Mouse (Mus musculus): ENCODE results near the gene Clec2d.

DNA sequence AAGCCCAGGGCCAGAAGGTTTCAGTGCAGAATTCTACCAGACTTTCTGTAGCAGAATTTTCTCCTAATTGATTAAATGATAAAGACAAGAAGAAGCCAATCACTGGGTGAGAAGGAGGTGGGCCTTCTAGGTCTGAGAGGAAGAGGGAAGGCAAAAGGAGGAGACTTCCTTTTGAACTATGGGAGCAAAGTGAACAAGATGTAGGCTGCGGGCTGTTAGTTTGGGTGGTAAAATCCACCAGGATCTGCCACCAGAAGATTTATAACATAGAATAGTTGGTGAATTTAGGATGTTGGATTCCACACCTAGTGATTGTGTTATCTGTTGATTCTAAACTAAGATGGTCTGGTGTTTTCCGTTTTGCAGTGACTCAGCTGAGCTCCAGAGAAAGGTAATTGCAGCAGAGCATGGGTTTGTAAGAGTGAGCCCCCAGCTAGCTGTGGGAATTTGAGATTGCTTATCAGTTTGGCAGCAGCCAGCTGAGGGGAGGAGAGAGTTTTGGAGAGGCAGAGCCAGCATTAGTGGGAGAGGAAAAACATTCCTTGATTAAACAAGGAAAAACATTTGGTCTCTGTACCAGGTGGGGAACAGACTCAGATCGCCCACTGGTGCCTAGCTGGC lies 39.6 kb downstream of the Clec2d start:
- TF ChIP-seq CTCF (conservative IDR thresholded peaks at IDR 0.05; ENCODE audit: low read length) (no peak), NANOG (IDR thresholded peaks at IDR 0.05; ENCODE audit: borderline replicate concordance, low read length) (no peak), POU5F1 (IDR thresholded peaks at IDR 0.05; ENCODE audit: borderline replicate concordance, low read length) (no peak)
